Mouse (Mus musculus) MEL (cell line): ENCODE measurements around the gene Fam129a. TPM values are rescaled to one million over a fixed set of nuclear protein-coding genes. Genes with fewer than 3 reads are reported as not detected.

ENCODE experiments used
- DNase-seq: peaks from one replicate; pipeline ENCODE4 v3.0.0; 2011; ENCODE audit warnings: low read depth, low spot score
- H3K27ac ChIP-seq: 2 replicates; pipeline ENCODE4 v1.5.1; 2012; ENCODE audit warnings: low read depth, mild to moderate bottlenecking, control low read depth, low read length, moderate library complexity; ENCODE audit not compliant: control insufficient read depth
- H3K27me3 ChIP-seq, 2 experiments: fragments of 150-350 bp in 1 of 2; sonication (generic) in 1 of 2; 2 replicates each; pipeline ENCODE4 v1.6.1; 2012; ENCODE audit warnings: low read length in 2 of 2, mild to moderate bottlenecking in 2 of 2, improper control_type of control experiment in 1 of 2, moderate library complexity in 1 of 2; ENCODE audit not compliant: insufficient read depth in 2 of 2, control insufficient read depth in 1 of 2
- H3K36me3 ChIP-seq, 2 experiments: 2 replicates each; pipeline ENCODE4 v1.6.1; 2012 to 2014; ENCODE audit warnings: low read length in 2 of 2, improper control_type of control experiment in 1 of 2, inconsistent platforms in 1 of 2, mild to moderate bottlenecking in 1 of 2; ENCODE audit not compliant: insufficient read depth in 2 of 2, control insufficient read depth in 1 of 2
- H3K4me1 ChIP-seq, 2 experiments: fragments of 150-350 bp in 1 of 2; sonication (generic) in 1 of 2; 2 replicates each; pipeline ENCODE4 v1.6.1; 2012; ENCODE audit warnings: low read length in 2 of 2, improper control_type of control experiment in 1 of 2, mild to moderate bottlenecking in 1 of 2; ENCODE audit not compliant: insufficient read depth in 2 of 2, control insufficient read depth in 1 of 2
- H3K4me3 ChIP-seq, 2 experiments: fragments of 150-350 bp in 1 of 2; sonication (generic) in 1 of 2; 2 replicates each; pipeline ENCODE4 v1.5.1; 2012; ENCODE audit warnings: low read depth in 2 of 2, low read length in 2 of 2, mild to moderate bottlenecking in 2 of 2, moderate library complexity in 2 of 2, control low read depth in 1 of 2, improper control_type of control experiment in 1 of 2; ENCODE audit not compliant: control insufficient read depth in 1 of 2, insufficient read depth in 1 of 2
- H3K79me2 ChIP-seq: 2 replicates; pipeline ENCODE4 v1.6.1; 2012; ENCODE audit warnings: mild to moderate bottlenecking, low read length, moderate library complexity; ENCODE audit not compliant: control insufficient read depth, poor library complexity, insufficient read depth
- H3K9ac ChIP-seq: 2 replicates; pipeline ENCODE4 v1.6.1; 2012; ENCODE audit warnings: low read depth, mild to moderate bottlenecking, control low read depth, low read length, moderate library complexity; ENCODE audit not compliant: control insufficient read depth, poor library complexity, severe bottlenecking
- H3K9me3 ChIP-seq: fragments of 150-350 bp; sonication (generic); replicated peaks from 2 replicates; pipeline ENCODE4 v1.6.1; 2012; ENCODE audit warnings: mild to moderate bottlenecking, low read length, improper control_type of control experiment, moderate library complexity; ENCODE audit not compliant: insufficient read depth
- CHD1 ChIP-seq: IDR thresholded peaks from 2 replicates; pipeline ENCODE4 v1.6.1; 2012; ENCODE audit warnings: low read depth, mild to moderate bottlenecking, inconsistent platforms, low read length, improper control_type of control experiment
- CTCF ChIP-seq, 3 experiments: IDR thresholded peaks in 2 of 3; conservative IDR thresholded peaks in 1 of 3; 2 replicates each; pipeline ENCODE4 v1.5.1; 2011 to 2012; ENCODE audit warnings: low read length in 3 of 3, low read depth in 2 of 3, mild to moderate bottlenecking in 2 of 3, improper control_type of control experiment in 1 of 3, inconsistent platforms in 1 of 3, mixed read lengths in 1 of 3, moderate library complexity in 1 of 3; ENCODE audit not compliant: control insufficient read depth in 1 of 3, insufficient read depth in 1 of 3, poor library complexity in 1 of 3, severe bottlenecking in 1 of 3
- E2F4 ChIP-seq: IDR thresholded peaks from 2 replicates; pipeline ENCODE4 v1.6.1; 2011; ENCODE audit warnings: low read depth, low read length, improper control_type of control experiment, borderline replicate concordance
- ELF1 ChIP-seq: IDR thresholded peaks from 2 replicates; pipeline ENCODE4 v1.6.1; 2014; ENCODE audit warnings: low read depth, mild to moderate bottlenecking, inconsistent platforms, low read length, improper control_type of control experiment, moderate library complexity
- JUND ChIP-seq: IDR thresholded peaks from 2 replicates; pipeline ENCODE4 v1.6.1; 2011; ENCODE audit warnings: low read depth, mild to moderate bottlenecking, improper control_type of control experiment, low read length
- KAT2A ChIP-seq: conservative IDR thresholded peaks from 2 replicates; pipeline ENCODE4 v1.6.1; 2012; ENCODE audit warnings: low read depth, low read length, improper control_type of control experiment, inconsistent platforms
- MAZ ChIP-seq: IDR thresholded peaks from 2 replicates; pipeline ENCODE4 v1.6.1; 2012; ENCODE audit warnings: low read depth, mild to moderate bottlenecking, inconsistent platforms, low read length, improper control_type of control experiment
- MYC ChIP-seq: IDR thresholded peaks from 2 replicates; pipeline ENCODE4 v1.6.1; 2011; ENCODE audit warnings: low read depth, mild to moderate bottlenecking, low read length, improper control_type of control experiment, moderate library complexity
- NELFE ChIP-seq: IDR thresholded peaks from 2 replicates; pipeline ENCODE4 v1.6.1; 2011; ENCODE audit warnings: low read depth, low read length, improper control_type of control experiment
- POLR2AphosphoS2 ChIP-seq: IDR thresholded peaks from 2 replicates; pipeline ENCODE4 v1.6.1; 2011; ENCODE audit warnings: low read length, improper control_type of control experiment
- RAD21 ChIP-seq: IDR thresholded peaks from 2 replicates; pipeline ENCODE4 v1.6.1; 2011; ENCODE audit warnings: mild to moderate bottlenecking, low read depth, low read length, improper control_type of control experiment
- SMC3 ChIP-seq: IDR thresholded peaks from 2 replicates; pipeline ENCODE4 v1.6.1; 2011; ENCODE audit warnings: low read depth, low read length, improper control_type of control experiment
- TCF12 ChIP-seq: IDR thresholded peaks from 2 replicates; pipeline ENCODE4 v1.6.1; 2014; ENCODE audit warnings: low read depth, mild to moderate bottlenecking, inconsistent platforms, low read length, improper control_type of control experiment, moderate library complexity
- UBTF ChIP-seq: IDR thresholded peaks from 2 replicates; pipeline ENCODE4 v1.6.1; 2012; ENCODE audit warnings: low read depth, mild to moderate bottlenecking, inconsistent platforms, low read length, improper control_type of control experiment, moderate library complexity, borderline replicate concordance; ENCODE audit not compliant: insufficient read depth
- USF2 ChIP-seq, 2 experiments: IDR thresholded peaks; 2 replicates each; pipeline ENCODE4 v1.6.1; 2011 to 2012; ENCODE audit warnings: improper control_type of control experiment in 2 of 2, low read length in 2 of 2, borderline replicate concordance in 1 of 2, inconsistent platforms in 1 of 2, low read depth in 1 of 2, mild to moderate bottlenecking in 1 of 2; ENCODE audit not compliant: insufficient read depth in 1 of 2
- ZNF384 ChIP-seq: IDR thresholded peaks from 2 replicates; pipeline ENCODE4 v1.6.1; 2012; ENCODE audit warnings: low read depth, mild to moderate bottlenecking, inconsistent platforms, low read length, improper control_type of control experiment
- polyA plus RNA-seq, 2 experiments: library from polyadenylated mRNA; stranded (reverse) in 1 of 2; unstranded in 1 of 2; fragments of >175 nt in 1 of 2; fragments of >200 nt in 1 of 2; gene quantifications; 2 replicates each; pipeline versions ENCODE4 v1.2.1 to v1.2.4; 2012; ENCODE audit warnings: low replicate concordance in 2 of 2, low read depth in 1 of 2; ENCODE audit not compliant: insufficient read length in 2 of 2, insufficient read depth in 1 of 2, missing spikeins in 1 of 2
- total RNA-seq: library from RNA; depleted of rRNA; stranded (reverse); fragments of 300-350 nt; gene quantifications from 2 replicates; pipeline ENCODE4 v1.2.3, GENCODE M21; 2012

Fam129a gene
- total and polyA plus RNA-seq, 3 experiments: 3.1 to 67.5 (median 8.8) TPM

DNA sequence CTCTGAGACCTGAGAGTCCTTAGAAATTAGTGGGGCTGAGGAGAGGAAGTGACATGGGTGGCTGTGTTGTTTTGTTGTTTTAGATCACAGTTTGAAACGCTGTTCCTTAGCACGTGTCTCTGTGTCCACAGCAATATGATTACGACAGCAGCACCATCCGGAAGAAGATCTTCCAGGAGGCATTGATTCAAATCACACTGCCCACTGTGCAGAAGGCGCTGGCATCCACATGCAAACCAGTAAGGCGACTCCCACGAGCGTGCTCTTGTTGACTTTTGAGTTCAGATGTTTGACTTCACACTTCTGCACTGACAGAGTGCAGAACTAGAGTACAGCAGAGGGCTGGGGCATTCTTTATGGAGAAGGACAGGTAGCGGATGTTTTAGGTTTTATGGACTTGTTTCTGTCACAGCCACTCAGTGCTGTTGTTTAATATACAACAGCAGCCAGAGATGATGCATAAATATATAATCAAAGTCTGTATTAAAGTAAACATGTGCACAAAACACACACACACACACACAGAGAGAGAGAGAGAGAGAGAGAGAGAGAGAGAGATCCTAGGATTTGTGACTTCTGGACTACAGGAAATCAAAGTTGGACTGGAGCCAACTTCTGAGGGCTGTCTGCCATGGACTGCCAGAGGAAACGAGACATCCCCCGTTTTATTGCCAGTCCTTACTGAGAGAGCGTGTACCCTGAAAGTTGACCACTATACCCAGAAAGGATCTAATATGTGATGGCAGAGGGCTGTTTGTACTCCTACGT is 138.2 kb downstream of the Fam129a start:
- Histone ChIP-seq H3K27ac (no peak overlapping the region), H3K4me1 (peaks cover 0 to 2% of the 10 kb centered on the region in 2 experiments; a peak in 1 of 4 replicates), H3K27me3 (no peaks in the 10 kb centered on the region), H3K9ac (no peak overlapping the region), H3K79me2 (no peaks in the 10 kb centered on the region), H3K9me3 (no peaks in the 10 kb centered on the region)
- no peak for DNase-seq
- no peak for TF ChIP-seq MAZ
- no peak for TF ChIP-seq SMC3
- no peak for TF ChIP-seq ZNF384
- no peak for TF ChIP-seq ELF1
- TF ChIP-seq, all 39 proteins: peak for 0
- Histone ChIP-seq H3K36me3 (peaks cover 0 to 11% of the 10 kb centered on the region in 2 experiments; a peak in 3 of 4 replicates), H3K4me3 (no peak overlapping the region)

DNA sequence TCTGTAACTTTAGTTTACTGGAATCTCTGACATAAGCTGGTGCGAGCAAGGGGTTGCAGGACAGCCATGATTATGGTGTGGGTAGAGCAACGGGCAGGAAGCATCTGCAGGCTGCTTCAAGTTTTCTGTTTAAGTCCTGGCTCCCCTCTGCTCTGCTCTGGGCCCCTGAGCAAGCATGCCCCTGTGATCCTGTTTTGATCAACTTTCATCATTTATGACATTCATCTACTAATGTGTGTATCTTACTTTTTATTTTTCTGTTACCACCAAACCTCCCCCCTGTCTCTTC is 138.7 kb downstream of the Fam129a start:
- TF ChIP-seq CHD1 (no peak), UBTF (no peak), RAD21 (no peak)
- DNase-seq: no peak
- H3K4me1 ChIP-seq: peaks cover 0 to 2% of the 10 kb centered on the region in 2 experiments; a peak in 1 of 4 replicates
- H3K4me3 ChIP-seq: no peak overlapping the region
- H3K9ac ChIP-seq: no peak overlapping the region
- peaks cover 0 to 11% of the 10 kb centered on the region in 2 experiments; a peak in 3 of 4 replicates for H3K36me3 ChIP-seq
- no peaks in the 10 kb centered on the region for H3K27me3 ChIP-seq
- H3K79me2 ChIP-seq: no peaks in the 10 kb centered on the region
- no peaks in the 10 kb centered on the region for H3K9me3 ChIP-seq
- no peak overlapping the region for H3K27ac ChIP-seq

- DNase-seq: no peak
- Histone ChIP-seq H3K4me3 (no peak overlapping the region), H3K27me3 (no peaks in the 10 kb centered on the region), H3K36me3 (peaks cover 0 to 11% of the 10 kb centered on the region in 2 experiments; a peak in 3 of 4 replicates), H3K79me2 (no peaks in the 10 kb centered on the region), H3K27ac (no peak overlapping the region), H3K4me1 (peaks cover 0 to 2% of the 10 kb centered on the region in 2 experiments; a peak in 1 of 4 replicates), H3K9ac (no peak overlapping the region), H3K9me3 (no peaks in the 10 kb centered on the region)
- TF ChIP-seq MYC (no peak), CTCF (IDR thresholded peaks at IDR 0.05 in 2 of 3, conservative IDR thresholded peaks at IDR 0.05 in 1 of 3; ENCODE audit: control insufficient read depth in 1 of 3, insufficient read depth in 1 of 3, low read depth in 2 of 3, low read length in 3 of 3, poor library complexity in 1 of 3, severe bottlenecking in 1 of 3) (no peak), JUND (no peak), KAT2A (no peak), ZNF384 (no peak), E2F4 (no peak), TCF12 (no peak), USF2 (IDR thresholded peaks at IDR 0.05; ENCODE audit: borderline replicate concordance in 1 of 2, insufficient read depth in 1 of 2, low read depth in 1 of 2, low read length in 2 of 2) (no peak), POLR2AphosphoS2 (no peak), NELFE (no peak)
These were observed 139.6 kb downstream of the Fam129a start for GRCm38 (mm10) chr1:151710424-151711055.
